Mouse (Mus musculus) CH12.LX (cell line): ENCODE measurements around the gene Sdc4. TPM values are rescaled to one million over a fixed set of nuclear protein-coding genes. Genes with fewer than 3 reads are reported as not detected.

Experiments used
- DNase-seq: peaks from one replicate; pipeline ENCODE4 v3.0.0-alpha.2; 2013; ENCODE audit errors: extremely low read depth
- H3K27ac ChIP-seq: 2 replicates; pipeline ENCODE4 v1.5.1; 2012; ENCODE audit warnings: low read depth, mild to moderate bottlenecking, control low read depth, moderate library complexity; ENCODE audit not compliant: insufficient read depth
- H3K27me3 ChIP-seq: replicated peaks from 2 replicates; pipeline ENCODE3; 2012; ENCODE audit warnings: inconsistent platforms
- H3K36me3 ChIP-seq, 2 experiments: replicated peaks in 1 of 2; 2 replicates each; pipeline versions ENCODE3 to v1.6.1; 2012; ENCODE audit warnings: inconsistent platforms in 1 of 2, low read length in 1 of 2, mild to moderate bottlenecking in 1 of 2, mixed read lengths in 1 of 2, moderate library complexity in 1 of 2; ENCODE audit not compliant: control insufficient read depth in 1 of 2, insufficient read depth in 1 of 2
- H3K4me1 ChIP-seq, 2 experiments: 2 replicates each; pipeline ENCODE4 v1.6.1; 2012; ENCODE audit warnings: inconsistent platforms in 1 of 2, moderate library complexity in 1 of 2; ENCODE audit not compliant: insufficient read depth in 2 of 2, control insufficient read depth in 1 of 2
- H3K4me2 ChIP-seq: 2 replicates; pipeline ENCODE4 v1.6.1; 2012; ENCODE audit warnings: low read depth, mild to moderate bottlenecking, control low read depth; ENCODE audit not compliant: poor library complexity, insufficient read depth, severe bottlenecking
- H3K4me3 ChIP-seq, 3 experiments: fragments of 150-350 bp in 1 of 3; sonication (generic) in 1 of 3; replicated peaks in 1 of 3; 2 replicates each; pipeline versions ENCODE3 to v1.5.1; 2011 to 2012; ENCODE audit warnings: low read depth in 2 of 3, low read length in 2 of 3, mild to moderate bottlenecking in 2 of 3, moderate library complexity in 2 of 3, control low read depth in 1 of 3, improper control_type of control experiment in 1 of 3, inconsistent platforms in 1 of 3, mixed read lengths in 1 of 3; ENCODE audit not compliant: poor library complexity in 1 of 3
- H3K79me2 ChIP-seq: replicated peaks from 2 replicates; pipeline ENCODE4 v1.6.1; 2012; ENCODE audit warnings: mild to moderate bottlenecking, moderate library complexity; ENCODE audit not compliant: control insufficient read depth, poor library complexity, insufficient read depth, severe bottlenecking; ENCODE audit errors: extremely low read depth
- H3K9ac ChIP-seq: 2 replicates; pipeline ENCODE4 v1.6.1; 2012; ENCODE audit warnings: low read depth, mild to moderate bottlenecking, control low read depth, moderate library complexity; ENCODE audit not compliant: insufficient read depth
- H3K9me3 ChIP-seq: replicated peaks from 2 replicates; pipeline ENCODE3; 2012; ENCODE audit warnings: low read length, inconsistent platforms, mixed read lengths
- BHLHE40 ChIP-seq: IDR thresholded peaks from 2 replicates; pipeline ENCODE4 v1.6.1; 2011; ENCODE audit warnings: mild to moderate bottlenecking, low read depth, low read length, improper control_type of control experiment
- CHD1 ChIP-seq: IDR thresholded peaks from 2 replicates; pipeline ENCODE4 v1.6.1; 2012; ENCODE audit warnings: low read depth, low read length, improper control_type of control experiment, inconsistent platforms
- CTCF ChIP-seq, 2 experiments: IDR thresholded peaks in 1 of 2; conservative IDR thresholded peaks in 1 of 2; 2 replicates each; pipeline ENCODE4 v1.5.1; 2011 to 2012; ENCODE audit warnings: low read depth in 2 of 2, low read length in 2 of 2, improper control_type of control experiment in 1 of 2, inconsistent platforms in 1 of 2, mild to moderate bottlenecking in 1 of 2, moderate library complexity in 1 of 2
- E2F4 ChIP-seq: IDR thresholded peaks from 2 replicates; pipeline ENCODE4 v1.6.1; 2011; ENCODE audit warnings: low read depth, low read length, improper control_type of control experiment; ENCODE audit not compliant: insufficient replicate concordance
- ELF1 ChIP-seq: IDR thresholded peaks from 2 replicates; pipeline ENCODE4 v1.6.1; 2014; ENCODE audit warnings: low read depth, mild to moderate bottlenecking, inconsistent platforms, low read length, improper control_type of control experiment
- EP300 ChIP-seq: IDR thresholded peaks from 2 replicates; pipeline ENCODE4 v1.6.1; 2011; ENCODE audit warnings: low read length, improper control_type of control experiment
- MAX ChIP-seq: IDR thresholded peaks from 2 replicates; pipeline ENCODE4 v1.6.1; 2011; ENCODE audit warnings: low read length, improper control_type of control experiment
- MAZ ChIP-seq: IDR thresholded peaks from 2 replicates; pipeline ENCODE4 v1.6.1; 2012; ENCODE audit warnings: low read depth, mild to moderate bottlenecking, inconsistent platforms, low read length, improper control_type of control experiment, moderate library complexity
- MYC ChIP-seq: IDR thresholded peaks from 2 replicates; pipeline ENCODE4 v1.6.1; 2011; ENCODE audit warnings: low read depth, mild to moderate bottlenecking, improper control_type of control experiment, low read length
- NELFE ChIP-seq: IDR thresholded peaks from 2 replicates; pipeline ENCODE4 v1.6.1; 2011; ENCODE audit warnings: low read depth, low read length, improper control_type of control experiment
- PAX5 ChIP-seq: IDR thresholded peaks from 2 replicates; pipeline ENCODE4 v1.6.1; 2012; ENCODE audit warnings: low read length, inconsistent platforms, mixed read lengths
- POLR2AphosphoS2 ChIP-seq: IDR thresholded peaks from 2 replicates; pipeline ENCODE4 v1.6.1; 2011; ENCODE audit warnings: low read depth, low read length, improper control_type of control experiment
- RAD21 ChIP-seq: IDR thresholded peaks from 2 replicates; pipeline ENCODE4 v1.6.1; 2011; ENCODE audit warnings: low read depth, mild to moderate bottlenecking, low read length, improper control_type of control experiment, moderate library complexity
- RCOR1 ChIP-seq: conservative IDR thresholded peaks from 2 replicates; pipeline ENCODE4 v1.6.1; 2012; ENCODE audit warnings: low read depth, mild to moderate bottlenecking, inconsistent platforms, low read length, improper control_type of control experiment
- SIN3A ChIP-seq: IDR thresholded peaks from 2 replicates; pipeline ENCODE4 v1.6.1; 2012; ENCODE audit warnings: low read length, improper control_type of control experiment, inconsistent platforms
- SMC3 ChIP-seq: IDR thresholded peaks from 2 replicates; pipeline ENCODE4 v1.6.1; 2011; ENCODE audit warnings: low read depth, low read length, improper control_type of control experiment
- USF1 ChIP-seq: IDR thresholded peaks from 2 replicates; pipeline ENCODE4 v1.6.1; 2014; ENCODE audit warnings: low read depth, mild to moderate bottlenecking, inconsistent platforms, low read length, improper control_type of control experiment
- USF2 ChIP-seq: conservative IDR thresholded peaks from 2 replicates; pipeline ENCODE4 v1.6.1; 2011; ENCODE audit warnings: low read depth, low read length, improper control_type of control experiment
- ZC3H11A ChIP-seq: IDR thresholded peaks from 2 replicates; pipeline ENCODE4 v1.6.1; 2012; ENCODE audit warnings: low read depth, mild to moderate bottlenecking, inconsistent platforms, low read length, improper control_type of control experiment
- ZKSCAN1 ChIP-seq: IDR thresholded peaks from 2 replicates; pipeline ENCODE4 v1.6.1; 2012; ENCODE audit warnings: low read depth, inconsistent platforms, low read length, improper control_type of control experiment, borderline replicate concordance
- ZMIZ1 ChIP-seq: IDR thresholded peaks from 2 replicates; pipeline ENCODE4 v1.6.1; 2012; ENCODE audit warnings: low read depth, mild to moderate bottlenecking, inconsistent platforms, low read length, improper control_type of control experiment
- ZNF384 ChIP-seq: IDR thresholded peaks from 2 replicates; pipeline ENCODE4 v1.6.1; 2012; ENCODE audit warnings: low read depth, low read length, improper control_type of control experiment, inconsistent platforms
- dilution Hi-C: fragments of 300-500 bp; cut with MboI; formaldehyde crosslinking; loops from 2 replicates; pipeline ENCODE4 v1.14.3; 2020; ENCODE audit warnings: low sequenced_read_pairs; ENCODE audit not compliant: extremely low pct_unique_long_range_greater_than_20kb, extremely low pct_ligation_motif_present
- in situ Hi-C: fragments of 300-500 bp; cut with MboI; formaldehyde crosslinking; loops from 3 replicates; pipeline ENCODE4 v1.14.3; 2019; ENCODE audit warnings: low sequenced_read_pairs, low pct_ligation_motif_present, low pct_unique_long_range_greater_than_20kb, mixed read lengths
- polyA plus RNA-seq: library from polyadenylated mRNA; unstranded; fragments of >175 nt; gene quantifications from 2 replicates; pipeline ENCODE4 v1.2.1, GENCODE M21; 2012; ENCODE audit warnings: low read depth; ENCODE audit not compliant: insufficient read length
- total RNA-seq, 2 experiments: library from RNA; depleted of rRNA; stranded (reverse); fragments of 300-350 nt in 1 of 2; fragments of >200 nt in 1 of 2; gene quantifications; 2 replicates each; pipeline ENCODE4 v1.2.3; 2012 to 2014

The Sdc4 gene
- total and polyA plus RNA-seq, 3 experiments: 46.6 to 69.9 (median 59.8) TPM

GRCm38 (mm10) chr2:164473624-164474023 is 29.9 kb upstream of the Sdc4 start, which contains the start of gene Trp53tg5:
Gene Trp53tg5 (minus strand): TSS chr2:164473724.
- Histone ChIP-seq H3K4me1 (peaks cover 0 to 10% of the 10 kb centered on the region in 2 experiments; a peak in 3 of 4 replicates), H3K79me2 (no peaks in the 10 kb centered on the region), H3K27ac (no peak within 1 kb of the TSS), H3K4me2 (no peak within 1 kb of the TSS), H3K9ac (no peak within 1 kb of the TSS), H3K9me3 (no peaks in the 10 kb centered on the region), H3K27me3 (no peaks in the 10 kb centered on the region), H3K36me3 (peaks cover 18 to 60% of the 10 kb centered on the region in 2 experiments), H3K4me3 (no peak within 1 kb of the TSS)
- DNase-seq: no peak
- dilution Hi-C loops (no loop called here), in situ Hi-C loops (no loop called here)
- TF ChIP-seq ZC3H11A (no peak), NELFE (no peak), ZMIZ1 (no peak), MYC (no peak), USF2 (no peak), MAZ (no peak), BHLHE40 (no peak), ZNF384 (no peak), ELF1 (no peak), PAX5 (no peak), MAX (no peak), POLR2AphosphoS2 (no peak), CHD1 (no peak), SIN3A (no peak), RCOR1 (no peak), EP300 (no peak), SMC3 (no peak), ZKSCAN1 (no peak), RAD21 (no peak)

DNA sequence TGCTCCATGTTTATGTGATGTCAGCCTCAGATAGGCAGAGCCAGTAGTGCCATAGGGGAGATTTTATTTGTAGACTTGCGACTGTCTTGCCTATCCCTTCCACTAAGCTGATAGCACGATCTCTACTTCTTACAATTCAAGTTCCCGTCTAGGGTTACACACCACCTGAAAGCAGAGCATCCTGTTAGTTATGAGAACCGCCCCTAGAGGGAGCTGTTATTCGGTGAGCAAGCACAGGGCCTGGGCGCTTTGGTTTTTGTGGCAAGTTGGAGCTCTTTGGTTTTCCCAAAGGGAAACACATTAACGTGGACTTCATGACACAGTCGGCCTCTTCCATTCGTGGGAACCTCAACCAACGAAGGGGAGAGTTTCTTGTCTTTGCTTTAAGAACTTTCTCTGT is 26.6 kb upstream of the Sdc4 start:
- Histone ChIP-seq H3K4me2 (no peak overlapping the region), H3K4me3 (no peak overlapping the region), H3K4me1 (peaks cover 0 to 10% of the 10 kb centered on the region in 2 experiments; a peak in 3 of 4 replicates), H3K36me3 (peaks cover 25 to 74% of the 10 kb centered on the region in 2 experiments), H3K27ac (no peak overlapping the region), H3K9ac (no peak overlapping the region), H3K27me3 (no peaks in the 10 kb centered on the region), H3K9me3 (no peaks in the 10 kb centered on the region), H3K79me2 (no peaks in the 10 kb centered on the region)
- dilution Hi-C loops: no loop called here
- TF ChIP-seq E2F4 (no peak), CHD1 (no peak), RAD21 (peak; percentile 58), SMC3 (peak; percentile 71), USF1 (no peak), PAX5 (no peak), CTCF (conservative IDR thresholded peaks at IDR 0.05 in 1 of 2, IDR thresholded peaks at IDR 0.05 in 1 of 2; ENCODE audit: low read depth in 2 of 2, low read length in 2 of 2) (peak; percentile 39 to 86; a peak in 3 of 4 replicates)
- DNase-seq: peak; percentile 75
- in situ Hi-C loops: no loop called here
